ENCODE assay signal across 13 mouse cellular contexts in the genomic region with DNA sequence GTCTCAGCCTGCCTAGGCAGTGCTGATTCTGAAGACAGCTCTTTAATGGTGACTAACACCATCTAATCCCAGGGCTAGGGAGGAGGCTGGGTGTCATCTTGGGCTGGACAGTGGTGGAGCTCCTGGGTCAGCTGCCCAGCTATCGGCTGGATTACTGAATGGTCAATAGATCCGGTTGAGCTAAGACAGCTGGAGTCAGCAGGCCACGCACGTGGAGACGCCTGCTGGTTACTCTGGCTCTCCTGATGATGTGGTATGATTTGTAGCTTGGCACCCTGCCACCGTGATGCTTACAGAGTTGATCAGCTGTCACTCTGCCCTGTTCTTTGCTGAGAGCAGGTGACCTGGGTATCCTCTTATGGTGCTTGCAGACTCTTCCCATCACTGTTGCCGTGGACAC. TPM values are rescaled to one million over a fixed set of nuclear protein-coding genes. Genes with fewer than 3 reads are reported as not detected.
DNase-seq lines count a peak whose midpoint lies in the region; ATAC-seq and TF ChIP-seq lines count a peak whose summit lies in the region.
"Had no signal": no experiment of that assay in that cellular context is flagged by ENCODE, and none has a peak within 500 bp of the region (broad histone marks: within the 10 kb centered on the region; RNA-seq: fewer than 3 reads in every experiment).

No protein-coding gene starts in this region.

- WGBS in neural tube, embryonic 15.5 days = 67% methylated on average over 7 of the region's 7 CpGs
- WGBS in stomach, postnatal 0 days = 48% methylated on average over 7 of the region's 7 CpGs

- DNase-seq in adrenal gland, postnatal 10 days = peak; percentile 19
- no peak for DNase-seq in adrenal gland, postnatal 4 days (ENCODE audit: low spot score in 2 of 2)
- peak; percentile 23 for DNase-seq in heart, postnatal 4 days
- no peak for DNase-seq in heart, adult 8-10 months (ENCODE audit: low spot score)
- DNase-seq in neural tube, embryonic 10.5 days (ENCODE audit: extremely low spot score, low spot score) = peak; percentile 12
- no peak for DNase-seq in stomach, postnatal 0 days (ENCODE audit: low spot score)
- DNase-seq in MN1 (ENCODE audit: low spot score) = no peak
- DNase-seq: cerebellum, postnatal 36 days; kidney, adult 11 months had no signal

- no peak overlapping the region for H3K27ac ChIP-seq in neural tube, embryonic 15.5 days (replicated peaks)
- H3K27ac ChIP-seq in stomach, postnatal 0 days (replicated peaks) = no peak overlapping the region
- H3K27ac ChIP-seq: liver, embryonic 15.5 days; midbrain, embryonic 10.5 days; neural tube, embryonic 13.5 days had no signal

- no peak overlapping the region for H3K4me3 ChIP-seq in neural tube, embryonic 15.5 days (replicated peaks)
- H3K4me3 ChIP-seq in stomach, postnatal 0 days (ENCODE audit: low read depth, low read length) = no peak overlapping the region
- H3K4me3 ChIP-seq: liver, embryonic 15.5 days; midbrain, embryonic 10.5 days; neural tube, embryonic 13.5 days had no signal

- TF ChIP-seq EP300 in stomach, postnatal 0 days (optimal IDR thresholded peaks at IDR 0.05) = no peak

- H3K36me3 ChIP-seq in neural tube, embryonic 15.5 days = no peaks in the 10 kb centered on the region
- H3K36me3 ChIP-seq in stomach, postnatal 0 days (ENCODE audit: control insufficient read depth, insufficient read depth, low read length) = no peaks in the 10 kb centered on the region
- H3K36me3 ChIP-seq: liver, embryonic 15.5 days; midbrain, embryonic 10.5 days; neural tube, embryonic 13.5 days had no signal

- no peaks in the 10 kb centered on the region for H3K4me1 ChIP-seq in neural tube, embryonic 15.5 days
- H3K4me1 ChIP-seq in stomach, postnatal 0 days (replicated peaks; ENCODE audit: control insufficient read depth, insufficient read depth) = no peaks in the 10 kb centered on the region
- H3K4me1 ChIP-seq: liver, embryonic 15.5 days; midbrain, embryonic 10.5 days had no signal

- no peak overlapping the region for H3K4me2 ChIP-seq in neural tube, embryonic 15.5 days
- no peak overlapping the region for H3K4me2 ChIP-seq in stomach, postnatal 0 days (replicated peaks; ENCODE audit: low read depth)
- H3K4me2 ChIP-seq: liver, embryonic 15.5 days; neural tube, embryonic 13.5 days had no signal

- no peaks in the 10 kb centered on the region for H3K27me3 ChIP-seq in neural tube, embryonic 15.5 days (replicated peaks)
- no peaks in the 10 kb centered on the region for H3K27me3 ChIP-seq in stomach, postnatal 0 days (ENCODE audit: control insufficient read depth, insufficient read depth, low read length)
- H3K27me3 ChIP-seq: liver, embryonic 15.5 days had no signal

- no peak for TF ChIP-seq CTCF in stomach, postnatal 0 days (IDR thresholded peaks at IDR 0.05; ENCODE audit: low read depth)

- ATAC-seq in neural tube, embryonic 15.5 days (ENCODE audit: low FRiP score) = no peak
- ATAC-seq in stomach, postnatal 0 days (ENCODE audit: low FRiP score, low TSS enrichment) = 0 out of 2 replicates have a peak, but pooled peaks have one; percentile 26

- no peak overlapping the region for H3K9ac ChIP-seq in neural tube, embryonic 15.5 days (replicated peaks)
- H3K9ac ChIP-seq in stomach, postnatal 0 days (ENCODE audit: low read length) = no peak overlapping the region
- H3K9ac ChIP-seq: liver, embryonic 15.5 days; neural tube, embryonic 13.5 days had no signal

- no peaks in the 10 kb centered on the region for H3K9me3 ChIP-seq in neural tube, embryonic 15.5 days (replicated peaks)
- no peaks in the 10 kb centered on the region for H3K9me3 ChIP-seq in stomach, postnatal 0 days (ENCODE audit: control insufficient read depth, low read length)
- H3K9me3 ChIP-seq: liver, embryonic 15.5 days; midbrain, embryonic 10.5 days; neural tube, embryonic 13.5 days had no signal

RNA-seq across cellular contexts. Expression of a gene that starts 23.7 kb away (rescaled TPM):
- total RNA-seq in adrenal gland, postnatal 10 days (2021) = 10 to 100 TPM in 1 of 2 experiments, 1 to 10 TPM in 1; 5.6 to 19.6 TPM
- total RNA-seq in adrenal gland, postnatal 4 days (2021) = 1 to 10 TPM; 1.5 to 4.6 TPM
- total RNA-seq in heart, postnatal 4 days (2021) = 10 to 100 TPM; 39.4 to 39.5 TPM
- 100 to 1,000 TPM; 124 to 148 (median 138) TPM for total RNA-seq in heart, adult 8-10 months (2022)
- polyA plus RNA-seq in neural tube, embryonic 15.5 days (2015; fragmentation: Nextera tagmentation; extraction: Ambion mirVana) = 0.22 and 0.42 TPM in 2 replicates
- 0.02 TPM in 1 of 2 replicates, not detected in the other for polyA plus RNA-seq in stomach, postnatal 0 days (2015; fragmentation: Nextera tagmentation; extraction: Ambion mirVana)

Comparison
In these comparisons a context has a peak if more than half of its experiments do, and no peak if none do; other contexts are left out.
1. DNase-seq: peak in adrenal gland, postnatal 10 days (single experiment), heart, postnatal 4 days (single experiment) and neural tube, embryonic 10.5 days (single experiment); none in adrenal gland, postnatal 4 days (0 of 2), heart, adult 8-10 months (single experiment), stomach, postnatal 0 days (single experiment) and MN1 (single experiment).